Mouse (Mus musculus) thymus, adult 2 months (tissue): ENCODE data around the gene Gas2l2.

Experiments used
- CTCF ChIP-seq: fragments of 200-500 bp; IDR thresholded peaks from 2 replicates; pipeline ENCODE4 v1.5.1; 2012; ENCODE audit warnings: mild to moderate bottlenecking, control low read depth, low read length, moderate library complexity, borderline replicate concordance; ENCODE audit not compliant: control insufficient read depth, poor library complexity, insufficient read depth; ENCODE audit errors: extremely low read depth
- POLR2A ChIP-seq: fragments of 200-500 bp; IDR thresholded peaks from 2 replicates; pipeline ENCODE4 v1.6.1; 2012; ENCODE audit warnings: mild to moderate bottlenecking, low read length, control low read depth, moderate library complexity; ENCODE audit not compliant: control insufficient read depth, poor library complexity, insufficient read depth; ENCODE audit errors: extremely low read depth

GRCm38 (mm10) chr11:83420338-83420737 lies 8.9 kb downstream of the Gas2l2 start:
- TF ChIP-seq CTCF (no peak), POLR2A (no peak)
